Mouse (Mus musculus) heart, adult 2 months (tissue): ENCODE data around the gene Mon2. TPM values are rescaled to one million over a fixed set of nuclear protein-coding genes. Genes with fewer than 3 reads are reported as not detected.

Experiments
- DNase-seq, 2 experiments: peaks; one replicate each; pipeline ENCODE4 v3.0.0; 2021
- H3K27ac ChIP-seq: fragments of 200-600 bp; 2 replicates; pipeline ENCODE4 v1.8.1; 2022
- H3K27me3 ChIP-seq: fragments of 200-500 bp; 2 replicates; pipeline ENCODE4 v1.6.1; 2012; ENCODE audit warnings: mild to moderate bottlenecking, low read length, inconsistent platforms, mixed read lengths; ENCODE audit not compliant: control insufficient read depth, insufficient read depth
- H3K36me3 ChIP-seq: fragments of 200-500 bp; 2 replicates; pipeline ENCODE4 v1.6.1; 2012; ENCODE audit warnings: low read length, inconsistent platforms; ENCODE audit not compliant: control insufficient read depth, insufficient read depth
- H3K4me1 ChIP-seq: fragments of 200-500 bp; 2 replicates; pipeline ENCODE4 v1.6.1; 2011; ENCODE audit warnings: low read length; ENCODE audit not compliant: control insufficient read depth, insufficient read depth
- H3K4me3 ChIP-seq: fragments of 200-600 bp; 2 replicates; pipeline ENCODE4 v1.8.1; 2022
- H3K79me2 ChIP-seq: fragments of 200-500 bp; replicated peaks from 2 replicates; pipeline ENCODE4 v1.6.1; 2012; ENCODE audit warnings: mild to moderate bottlenecking, inconsistent platforms, low read length, moderate library complexity, mixed read lengths; ENCODE audit not compliant: control insufficient read depth, insufficient read depth
- H3K9ac ChIP-seq: fragments of 200-500 bp; 2 replicates; pipeline ENCODE4 v1.6.1; 2012; ENCODE audit warnings: low read depth, mild to moderate bottlenecking, control low read depth, inconsistent platforms, low read length, mixed read lengths
- CTCF ChIP-seq: fragments of 200-600 bp; IDR thresholded peaks from 2 replicates; pipeline ENCODE4 v1.8.1; 2022; ENCODE audit warnings: antibody characterized with exemption, mild to moderate bottlenecking, moderate library complexity
- EP300 ChIP-seq: fragments of 200-500 bp; IDR thresholded peaks from 2 replicates; pipeline ENCODE4 v1.6.1; 2011; ENCODE audit warnings: low read depth, low read length, control low read depth; ENCODE audit not compliant: insufficient read depth
- POLR2A ChIP-seq: fragments of 200-500 bp; IDR thresholded peaks from 2 replicates; pipeline ENCODE4 v1.6.1; 2011; ENCODE audit warnings: mild to moderate bottlenecking, low read depth, low read length, control low read depth; ENCODE audit not compliant: insufficient read depth
- WGBS: fragments of 180-500 bp; shearing (Covaris S2); methylation state at CpG from one replicate; pipeline ENCODE4 v1.1.7; 2018; 5-methylcytosine and 5-hydroxymethylcytosine counted together
- intact Hi-C: fragments of 180-260 bp; cut with DNase I; formaldehyde crosslinking; loops from one replicate; pipeline ENCODE4 v1.15.1; 2025
- polyA plus RNA-seq: library from polyadenylated mRNA; depleted of rRNA; stranded (reverse); fragments of >200 nt; gene quantifications from 2 replicates; pipeline ENCODE4 v1.2.3, GENCODE M21; 2012
- total RNA-seq, 2 experiments: library from RNA; stranded (reverse); gene quantifications; 2 replicates each; pipeline ENCODE4 v1.2.3; 2021

The Mon2 gene
- total and polyA plus RNA-seq, 3 experiments, result 29.0 to 39.5 (median 35.7) TPM

DNA sequence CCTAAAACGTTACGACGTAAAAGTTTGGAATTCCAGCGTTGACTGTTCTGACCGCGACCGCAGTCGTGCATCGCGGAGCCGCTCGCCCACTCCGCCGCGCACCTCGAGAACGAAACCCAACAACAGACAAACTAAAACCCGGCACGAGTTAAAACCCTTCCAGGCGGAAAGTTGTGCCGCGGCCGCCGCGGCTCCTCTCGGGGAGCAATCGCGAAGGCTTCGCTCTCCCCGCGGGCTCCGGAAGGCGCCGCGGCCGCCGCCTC is 91.1 kb downstream of the Mon2 start:
- Histone ChIP-seq H3K36me3 (peaks cover 24% of the 10 kb centered on the region), H3K4me1 (peaks cover 7% of the 10 kb centered on the region), H3K79me2 (0 out of 2 replicates have a peak, but pooled peaks cover 2% of the 10 kb centered on the region), H3K4me3 (peak overlapping the region; percentile 86), H3K27ac (peak overlapping the region; percentile 99), H3K27me3 (no peaks in the 10 kb centered on the region), H3K9ac (peak overlapping the region; percentile 97)
- DNase-seq, result no peak
- WGBS, result under 1% methylated on average over 37 of the region's 37 CpGs
- intact Hi-C loops, result loop anchor here (2.0 to 10.0 kb wide), 5 partner anchors 43 to 308 kb away; partner anchors contain the start of gene Ppm1h
- TF ChIP-seq EP300 (no peak), CTCF (no peak), POLR2A (no peak)

DNA sequence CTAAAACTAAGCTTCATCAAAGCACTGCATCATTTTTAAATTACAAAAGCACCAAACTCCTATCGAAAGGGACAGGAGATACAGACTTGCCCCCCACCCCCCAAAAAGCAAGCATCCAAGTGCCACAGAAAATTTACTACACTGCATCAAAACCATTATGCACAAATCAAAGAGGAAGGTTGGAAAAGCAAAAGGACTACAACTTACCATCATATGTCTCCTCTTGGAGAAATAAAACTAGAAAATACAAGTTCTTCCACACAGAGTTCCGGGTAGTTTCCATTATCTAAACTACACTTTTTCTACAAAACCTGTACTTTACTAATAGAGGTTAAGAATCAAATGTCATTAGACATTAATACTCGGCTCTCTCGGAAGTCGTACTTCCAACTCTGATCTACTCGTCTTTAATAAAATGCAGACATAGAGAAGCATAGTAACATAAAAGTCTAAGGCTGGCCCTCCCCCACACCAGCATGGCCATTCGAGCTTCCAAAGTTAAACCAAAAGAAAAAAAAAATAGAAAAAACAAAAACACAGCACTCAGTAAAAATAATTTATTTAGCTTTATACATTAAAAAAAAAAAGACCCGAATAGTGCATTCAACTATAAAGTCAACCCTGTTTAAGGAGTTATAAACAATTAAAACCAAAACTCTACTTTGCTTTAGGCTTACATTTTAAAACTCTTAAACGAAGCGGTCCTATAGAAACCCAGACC is 91.6 kb downstream of the Mon2 start:
- H3K36me3 ChIP-seq, result peaks cover 24% of the 10 kb centered on the region
- intact Hi-C loops, result loop anchor here (2.0 to 10.0 kb wide), 5 partner anchors 42 to 307 kb away; partner anchors contain the start of gene Ppm1h
- no peak for DNase-seq
- peak overlapping the region; percentile 97 for H3K9ac ChIP-seq
- no peak for TF ChIP-seq CTCF
- peak overlapping the region; percentile 86 for H3K4me3 ChIP-seq
- H3K4me1 ChIP-seq, result peaks cover 7% of the 10 kb centered on the region
- under 1% methylated on average over 10 of the region's 10 CpGs for WGBS
- no peaks in the 10 kb centered on the region for H3K27me3 ChIP-seq
- peak overlapping the region; percentile 99 for H3K27ac ChIP-seq
- H3K79me2 ChIP-seq, result 0 out of 2 replicates have a peak, but pooled peaks cover 2% of the 10 kb centered on the region

DNA sequence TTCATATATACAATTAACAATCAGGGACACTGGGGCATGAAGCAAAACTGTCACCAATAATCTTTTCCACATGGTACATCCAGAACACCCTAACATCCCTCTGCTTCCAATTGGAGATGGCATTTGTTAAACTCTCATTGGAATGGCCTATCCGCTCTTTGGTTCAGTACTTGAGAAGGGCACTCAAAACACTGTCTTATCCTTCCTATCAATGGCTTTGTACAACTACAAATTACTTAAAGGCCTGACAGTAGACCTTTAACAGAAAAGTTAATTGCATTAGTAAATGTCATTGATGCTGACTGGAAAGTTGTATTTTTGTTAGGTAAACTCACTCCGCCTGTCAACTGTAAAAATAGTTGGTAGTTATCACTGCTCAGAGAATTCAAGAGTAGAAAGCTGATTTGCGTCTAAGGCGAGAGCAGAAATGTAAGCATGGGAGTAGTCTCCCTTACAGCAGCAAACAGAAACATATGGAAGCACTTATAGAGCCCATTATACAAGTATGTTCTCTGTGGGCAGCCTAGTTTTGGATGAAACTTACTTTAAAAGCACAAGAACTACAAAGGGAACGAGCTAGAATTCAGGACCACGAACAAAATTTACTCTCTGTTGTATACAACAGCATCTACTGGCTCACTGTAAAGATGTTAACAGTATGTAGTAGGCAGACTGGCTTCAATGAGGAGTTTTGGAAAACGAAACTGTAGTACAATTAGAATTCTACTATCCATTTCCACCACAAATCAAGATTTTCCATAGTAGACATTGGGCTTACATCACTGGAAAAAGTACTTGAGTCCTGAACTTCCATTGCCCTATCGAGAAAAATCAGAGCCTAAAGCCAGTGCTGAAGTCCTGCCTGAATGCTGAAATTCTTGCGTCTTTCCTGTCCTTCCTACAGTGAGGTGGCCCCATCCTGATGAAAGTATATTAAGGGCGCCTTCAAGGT is 92.5 kb downstream of the Mon2 start:
- H3K9ac ChIP-seq, result peak overlapping the region; percentile 63
- H3K4me3 ChIP-seq, result peak overlapping the region; percentile 86
- H3K27ac ChIP-seq, result peak overlapping the region; percentile 99
- H3K36me3 ChIP-seq, result peaks cover 24% of the 10 kb centered on the region
- DNase-seq, result no peak
- TF ChIP-seq CTCF (no peak), POLR2A (no peak), EP300 (no peak)
- H3K27me3 ChIP-seq, result no peaks in the 10 kb centered on the region
- WGBS, result 23% methylated on average over 10 of the region's 10 CpGs
- peaks cover 7% of the 10 kb centered on the region for H3K4me1 ChIP-seq
- intact Hi-C loops, result loop anchor here (2.0 to 10.0 kb wide), 3 partner anchors 19 to 177 kb away; no protein-coding TSS in a partner anchor
- 0 out of 2 replicates have a peak, but pooled peaks cover 2% of the 10 kb centered on the region for H3K79me2 ChIP-seq

DNA sequence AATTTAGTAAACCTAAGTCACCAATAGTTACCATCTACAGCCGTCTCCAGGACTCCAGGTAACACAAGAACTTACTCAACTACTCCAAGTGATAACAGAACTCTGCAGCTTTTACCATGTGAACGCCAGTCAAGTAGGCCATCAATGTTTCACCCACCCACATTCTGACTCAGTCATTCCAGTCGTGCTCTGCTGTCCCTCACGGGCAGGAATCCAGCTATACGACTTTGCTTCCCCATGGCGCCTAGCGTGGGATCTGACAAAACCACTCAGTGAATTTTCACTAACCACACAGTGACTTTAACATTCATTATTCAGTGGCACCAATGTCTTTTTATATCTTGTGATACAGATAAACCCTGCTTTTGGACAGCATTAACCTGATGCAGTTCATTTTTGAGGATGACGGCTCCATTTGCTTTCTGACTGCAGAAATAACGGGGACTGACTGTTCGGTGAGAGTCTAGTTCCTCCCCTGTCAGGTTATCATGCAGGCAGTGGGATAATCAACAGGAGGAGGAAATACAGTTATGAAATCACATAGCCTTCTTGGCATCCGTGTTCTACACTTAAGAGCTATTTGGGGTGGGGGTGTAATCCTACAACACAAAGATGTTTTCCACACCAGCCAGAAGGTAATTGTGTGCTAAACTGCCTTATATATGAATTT is 93.3 kb downstream of the Mon2 start:
- no peak for TF ChIP-seq CTCF
- TF ChIP-seq EP300, result no peak
- TF ChIP-seq POLR2A, result no peak
- H3K27me3 ChIP-seq, result no peaks in the 10 kb centered on the region
- H3K4me3 ChIP-seq, result peak overlapping the region; percentile 86; the same call in 1 of the 2 replicates
- H3K27ac ChIP-seq, result no peak overlapping the region
- H3K79me2 ChIP-seq, result 0 out of 2 replicates have a peak, but pooled peaks cover 2% of the 10 kb centered on the region
- H3K4me1 ChIP-seq, result peaks cover 7% of the 10 kb centered on the region
- 21% methylated on average over 11 of the region's 11 CpGs for whole genome bisulfite sequencing
- H3K9ac ChIP-seq, result 0 out of 2 replicates have a peak overlapping the region, but pooled peaks have one; percentile 20
- peak in 1 of 2 experiments; percentile 20 for DNase-seq
- peaks cover 24% of the 10 kb centered on the region for H3K36me3 ChIP-seq
- intact Hi-C loops, result loop anchor here (2.0 to 10.0 kb wide), 2 partner anchors 18 to 88 kb away; no protein-coding TSS in a partner anchor

DNA sequence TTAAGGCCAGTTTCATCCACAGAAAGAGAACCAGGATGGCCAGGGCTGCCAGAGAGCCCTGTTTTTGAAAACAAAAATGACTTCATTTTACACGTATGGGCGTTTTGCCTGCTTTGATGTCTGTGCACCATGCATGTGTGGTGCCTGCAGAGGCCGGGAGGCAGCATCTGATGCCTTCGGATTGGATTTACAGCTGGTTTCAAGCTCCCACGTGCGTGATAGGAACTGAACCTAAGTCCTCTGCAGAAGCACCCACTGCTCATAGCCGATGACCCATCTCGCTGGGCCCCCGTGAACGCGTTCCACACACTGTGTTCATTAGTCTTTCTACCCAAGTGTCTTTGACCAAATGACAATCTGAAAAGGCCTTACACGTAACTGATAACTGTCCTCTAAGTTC is 96.2 kb downstream of the Mon2 start:
- Histone ChIP-seq H3K79me2 (no peaks in the 10 kb centered on the region), H3K9ac (no peak overlapping the region), H3K4me3 (no peak overlapping the region), H3K36me3 (peaks cover 16% of the 10 kb centered on the region), H3K27me3 (no peaks in the 10 kb centered on the region), H3K27ac (no peak overlapping the region), H3K4me1 (peaks cover 4% of the 10 kb centered on the region)
- WGBS, result 95% methylated on average over 12 of the region's 12 CpGs
- no peak for DNase-seq
- TF ChIP-seq POLR2A, result no peak
- TF ChIP-seq CTCF, result no peak
- TF ChIP-seq EP300, result no peak
- intact Hi-C loops, result loop anchor here (10.0 kb wide), 1 partner anchor 85 kb away; no protein-coding TSS in a partner anchor
